ENCODE assay signal across 29 mouse cellular contexts in genomic region chr13:114142826-114143225, GRCm38 (mm10).
DNase-seq lines count a peak whose midpoint lies in the region; ATAC-seq and TF ChIP-seq lines count a peak whose summit lies in the region.
"Had no signal": no experiment of that assay in that cellular context is flagged by ENCODE, and none has a peak within 500 bp of the region (broad histone marks: within the 10 kb centered on the region; RNA-seq: fewer than 3 reads in every experiment).

No protein-coding gene starts in this region.

- TF ChIP-seq CTCF in intestine, postnatal 0 days (IDR thresholded peaks at IDR 0.05; ENCODE audit: low read depth) = 0 out of 2 replicates have a peak, but pooled peaks have one; percentile 19

- no peak overlapping the region for H3K4me3 ChIP-seq in intestine, postnatal 0 days (ENCODE audit: low read depth, low read length)
- no peak overlapping the region for H3K4me3 ChIP-seq in intestine, embryonic 15.5 days (replicated peaks)
- H3K4me3 ChIP-seq in neural tube, embryonic 14.5 days (ENCODE audit: low read depth, low read length) = no peak overlapping the region
- H3K4me3 ChIP-seq: embryonic facial prominence, embryonic 13.5 days; erythroblast, embryonic 14.5 days; forebrain, embryonic 13.5 days; limb, embryonic 15.5 days; liver, embryonic 15.5 days; lung, embryonic 15.5 days; neural tube, embryonic 13.5 days; stomach, embryonic 15.5 days had no signal

- no peak overlapping the region for H3K27ac ChIP-seq in intestine, postnatal 0 days (ENCODE audit: low read depth, low read length)
- H3K27ac ChIP-seq in intestine, embryonic 15.5 days = no peak overlapping the region
- H3K27ac ChIP-seq in neural tube, embryonic 14.5 days (ENCODE audit: low read depth, low read length) = no peak overlapping the region
- H3K27ac ChIP-seq: embryonic facial prominence, embryonic 13.5 days; forebrain, embryonic 13.5 days; limb, embryonic 15.5 days; liver, embryonic 15.5 days; lung, embryonic 15.5 days; stomach, embryonic 15.5 days had no signal

- 89% methylated on average over 8 of the region's 8 CpGs for WGBS in intestine, postnatal 0 days
- 87% methylated on average over 8 of the region's 8 CpGs for WGBS in intestine, embryonic 15.5 days
- 79% methylated on average over 8 of the region's 8 CpGs for WGBS in neural tube, embryonic 14.5 days

- no peaks in the 10 kb centered on the region for H3K9me3 ChIP-seq in intestine, postnatal 0 days (ENCODE audit: control insufficient read depth)
- H3K9me3 ChIP-seq in intestine, embryonic 15.5 days = no peaks in the 10 kb centered on the region
- no peaks in the 10 kb centered on the region for H3K9me3 ChIP-seq in neural tube, embryonic 14.5 days (ENCODE audit: control insufficient read depth, low read length)
- H3K9me3 ChIP-seq: embryonic facial prominence, embryonic 13.5 days; forebrain, embryonic 13.5 days; G1E; limb, embryonic 15.5 days; liver, embryonic 15.5 days; lung, embryonic 15.5 days; neural tube, embryonic 13.5 days; stomach, embryonic 15.5 days had no signal

- intact Hi-C loops in heart, postnatal 14 days (cut with DNase I) = no loop called here

- no peaks in the 10 kb centered on the region for H3K4me1 ChIP-seq in intestine, postnatal 0 days (replicated peaks; ENCODE audit: control insufficient read depth, insufficient read depth, low read length)
- H3K4me1 ChIP-seq in intestine, embryonic 15.5 days (replicated peaks) = no peaks in the 10 kb centered on the region
- 0 out of 2 replicates have a peak, but pooled peaks cover 7% of the 10 kb centered on the region for H3K4me1 ChIP-seq in neural tube, embryonic 14.5 days (ENCODE audit: control insufficient read depth, insufficient read depth, low read length)
- H3K4me1 ChIP-seq: liver, embryonic 15.5 days; lung, embryonic 15.5 days; stomach, embryonic 15.5 days had no signal

- H3K36me3 ChIP-seq in intestine, postnatal 0 days (ENCODE audit: control insufficient read depth, insufficient read depth) = no peaks in the 10 kb centered on the region
- no peaks in the 10 kb centered on the region for H3K36me3 ChIP-seq in intestine, embryonic 15.5 days
- no peaks in the 10 kb centered on the region for H3K36me3 ChIP-seq in neural tube, embryonic 14.5 days (ENCODE audit: control insufficient read depth, insufficient read depth, low read length)
- H3K36me3 ChIP-seq: embryonic facial prominence, embryonic 13.5 days; limb, embryonic 15.5 days; liver, embryonic 15.5 days; lung, embryonic 15.5 days; neural tube, embryonic 13.5 days; stomach, embryonic 15.5 days had no signal

- H3K27me3 ChIP-seq in intestine, postnatal 0 days (replicated peaks; ENCODE audit: control insufficient read depth, insufficient read depth, low read length) = no peaks in the 10 kb centered on the region
- H3K27me3 ChIP-seq in intestine, embryonic 15.5 days (replicated peaks) = no peaks in the 10 kb centered on the region
- H3K27me3 ChIP-seq in neural tube, embryonic 14.5 days (ENCODE audit: control insufficient read depth, insufficient read depth, low read length) = no peaks in the 10 kb centered on the region
- H3K27me3 ChIP-seq: embryonic facial prominence, embryonic 13.5 days; forebrain, embryonic 13.5 days; limb, embryonic 15.5 days; liver, embryonic 15.5 days; lung, embryonic 15.5 days; neural tube, embryonic 13.5 days; Patski; stomach, embryonic 15.5 days had no signal

- H3K9ac ChIP-seq in intestine, postnatal 0 days (ENCODE audit: low read depth, low read length) = no peak overlapping the region
- no peak overlapping the region for H3K9ac ChIP-seq in intestine, embryonic 15.5 days
- H3K9ac ChIP-seq in neural tube, embryonic 14.5 days (replicated peaks; ENCODE audit: low read depth, low read length) = no peak overlapping the region
- H3K9ac ChIP-seq: embryonic facial prominence, embryonic 13.5 days; forebrain, embryonic 13.5 days; limb, embryonic 15.5 days; liver, embryonic 15.5 days; lung, embryonic 15.5 days; neural tube, embryonic 13.5 days; stomach, embryonic 15.5 days had no signal

- H3K4me2 ChIP-seq in intestine, postnatal 0 days (replicated peaks; ENCODE audit: low read depth) = no peak overlapping the region
- no peak overlapping the region for H3K4me2 ChIP-seq in intestine, embryonic 15.5 days (replicated peaks)
- H3K4me2 ChIP-seq in neural tube, embryonic 14.5 days (ENCODE audit: low read depth, low read length) = no peak overlapping the region
- H3K4me2 ChIP-seq: embryonic facial prominence, embryonic 13.5 days; forebrain, embryonic 13.5 days; limb, embryonic 15.5 days; liver, embryonic 15.5 days; lung, embryonic 15.5 days; neural tube, embryonic 13.5 days; stomach, embryonic 15.5 days had no signal

- DNase-seq in heart, adult 11 months = peak; percentile 71
- DNase-seq in heart, postnatal 14 days = no peak
- DNase-seq in neural tube, embryonic 10.5 days (ENCODE audit: extremely low spot score, low spot score) = no peak
- DNase-seq in cerebellum, adult 18-20 months = no peak
- DNase-seq: adrenal gland, adult 2 months; cerebellum, adult 2 months; cerebellum, postnatal 25 days; embryo, embryonic 11 days; gastrocnemius, postnatal 14 days; heart, adult 18-20 months; kidney, postnatal 36 days; left cerebral cortex, postnatal 4 days; lung, postnatal 36 days; thymus, adult 18-20 months; thymus, postnatal 4 days had no signal

- no peak for ATAC-seq in intestine, postnatal 0 days
- ATAC-seq in intestine, embryonic 15.5 days = no peak
- 0 out of 2 replicates have a peak, but pooled peaks have one; percentile 10 for ATAC-seq in neural tube, embryonic 14.5 days (ENCODE audit: low read depth)
- 0 out of 2 replicates have a peak, but pooled peaks have one; percentile 6 for ATAC-seq in megakaryocyte progenitor cell, adult 5-6 weeks (replicated peaks; ENCODE audit: poor library complexity)
- ATAC-seq: forebrain, embryonic 13.5 days; Patski had no signal

Comparison
In these comparisons a context has a peak if more than half of its experiments do, and no peak if none do; other contexts are left out.
1. ATAC-seq: peak in neural tube, embryonic 14.5 days (single experiment) and megakaryocyte progenitor cell, adult 5-6 weeks (single experiment); none in intestine, postnatal 0 days (single experiment) and intestine, embryonic 15.5 days (single experiment).